Mouse (Mus musculus): ENCODE results near the gene Ubap1.

Gene Ubap1

GRCm38 (mm10) chr4:41353265-41353664 lies 4.5 kb downstream of the Ubap1 start:
- no peak for DNase-seq (ENCODE audit: extremely low spot score, low read depth, low spot score)

GRCm38 (mm10) chr4:41357154-41357553 lies 8.4 kb downstream of the Ubap1 start:
- DNase-seq (ENCODE audit: extremely low spot score, low read depth, low spot score) = no peak

- DNase-seq (ENCODE audit: extremely low spot score, low read depth, low spot score) = no peak
These were observed 9.9 kb downstream of the Ubap1 start for GRCm38 (mm10) chr4:41358669-41359068.

- DNase-seq (ENCODE audit: extremely low spot score, low read depth, low spot score) = no peak
These were observed 10.6 kb downstream of the Ubap1 start for GRCm38 (mm10) chr4:41359358-41359757.

- DNase-seq (ENCODE audit: extremely low spot score, low read depth, low spot score) = no peak
These were observed 12.3 kb downstream of the Ubap1 start for GRCm38 (mm10) chr4:41361059-41361458.

GRCm38 (mm10) chr4:41368198-41368597 lies 19.4 kb downstream of the Ubap1 start:
- DNase-seq (ENCODE audit: extremely low spot score, low read depth, low spot score) = no peak

GRCm38 (mm10) chr4:41369702-41370437 lies 21.1 kb downstream of the Ubap1 start:
- no peak for DNase-seq (ENCODE audit: extremely low spot score, low read depth, low spot score)

GRCm38 (mm10) chr4:41377567-41377966 lies 28.8 kb downstream of the Ubap1 start:
- no peak for DNase-seq (ENCODE audit: extremely low spot score, low read depth, low spot score)

GRCm38 (mm10) chr4:41381213-41381950 lies 32.6 kb downstream of the Ubap1 start:
- DNase-seq (ENCODE audit: extremely low spot score, low read depth, low spot score) = no peak

- DNase-seq (ENCODE audit: extremely low spot score, low read depth, low spot score) = no peak
These were observed 37.7 kb downstream of the Ubap1 start for GRCm38 (mm10) chr4:41386412-41386975.

GRCm38 (mm10) chr4:41387755-41388469 lies 39.1 kb downstream of the Ubap1 start:
- DNase-seq (ENCODE audit: extremely low spot score, low read depth, low spot score) = no peak

- DNase-seq (ENCODE audit: extremely low spot score, low read depth, low spot score) = no peak
These were observed 39.8 kb downstream of the Ubap1 start for GRCm38 (mm10) chr4:41388616-41389015.

GRCm38 (mm10) chr4:41389240-41389639 lies 40.4 kb downstream of the Ubap1 start:
- no peak for DNase-seq (ENCODE audit: extremely low spot score, low read depth, low spot score)

- DNase-seq (ENCODE audit: extremely low spot score, low read depth, low spot score) = peak; percentile 47
These were observed 41.3 kb downstream of the Ubap1 start for GRCm38 (mm10) chr4:41390122-41390521.

- DNase-seq (ENCODE audit: extremely low spot score, low read depth, low spot score) = no peak
These were observed 42.2 kb downstream of the Ubap1 start for GRCm38 (mm10) chr4:41391015-41391414.

GRCm38 (mm10) chr4:41394651-41395050 lies 45.9 kb downstream of the Ubap1 start:
- no peak for DNase-seq (ENCODE audit: extremely low spot score, low read depth, low spot score)

GRCm38 (mm10) chr4:41398353-41398752 lies 49.6 kb downstream of the Ubap1 start:
- DNase-seq (ENCODE audit: extremely low spot score, low read depth, low spot score) = no peak

- DNase-seq (ENCODE audit: extremely low spot score, low read depth, low spot score) = no peak
These were observed 51.1 kb downstream of the Ubap1 start for GRCm38 (mm10) chr4:41399904-41400303.

GRCm38 (mm10) chr4:41401167-41401566 lies 52.4 kb downstream of the Ubap1 start:
- no peak for DNase-seq (ENCODE audit: extremely low spot score, low read depth, low spot score)

- DNase-seq (ENCODE audit: extremely low spot score, low read depth, low spot score) = no peak
These were observed 52.8 kb downstream of the Ubap1 start for GRCm38 (mm10) chr4:41401573-41401972.

- DNase-seq (ENCODE audit: extremely low spot score, low read depth, low spot score) = no peak
These were observed 57.8 kb downstream of the Ubap1 start for GRCm38 (mm10) chr4:41406597-41406996.
